Mouse (Mus musculus) ES-E14 (cell line): ENCODE measurements at regions not wholly inside any gene's neighbourhood (a gene's known extent, or its start where the extent isn't known, plus 50 kb on each side); places are given as distances from the start of the nearest gene placed in this dataset.

Experiments
- HCFC1 ChIP-seq: IDR thresholded peaks from 2 replicates; pipeline ENCODE4 v1.6.1; 2012; ENCODE audit warnings: low read length, inconsistent platforms, borderline replicate concordance; ENCODE audit not compliant: insufficient read depth
- ZC3H11A ChIP-seq: IDR thresholded peaks from 2 replicates; pipeline ENCODE4 v1.6.1; 2012; ENCODE audit warnings: low read depth, mild to moderate bottlenecking, inconsistent platforms, low read length, borderline replicate concordance

DNA sequence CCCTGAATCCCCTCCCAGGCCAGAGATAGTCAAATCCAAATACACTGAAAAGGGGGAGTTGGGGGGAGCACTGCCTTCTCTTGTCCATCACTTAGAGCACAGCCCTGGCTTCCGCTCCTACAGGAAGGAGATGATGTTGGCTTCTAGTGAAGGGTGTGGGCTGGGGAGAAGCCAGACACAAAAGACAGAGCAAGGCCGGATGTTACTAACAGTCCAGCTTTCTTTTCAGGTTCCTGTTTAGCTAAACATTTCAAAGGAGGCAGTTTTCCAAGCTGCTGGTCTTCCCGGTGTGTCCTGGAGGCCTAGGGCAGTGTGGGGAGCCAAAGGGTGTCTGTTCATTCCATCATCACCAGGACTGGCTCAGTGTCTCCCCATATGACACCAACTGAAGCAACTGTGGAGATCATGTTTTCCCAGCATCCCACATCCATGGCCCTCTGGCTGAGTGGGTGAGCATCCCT lies 223.8 kb downstream of the Qk start:
- no peak for TF ChIP-seq ZC3H11A
- TF ChIP-seq HCFC1 = no peak
